Mouse (Mus musculus) stomach, embryonic 15.5 days (tissue): Measurements from ENCODE around the gene Pip5k1c. TPM values are rescaled to one million over a fixed set of nuclear protein-coding genes. Genes with fewer than 3 reads are reported as not detected.

ENCODE experiments used
- ATAC-seq: fragments of 200-750 bp; cut with Nextera tagmentation; 2 replicates; pipeline ENCODE4 v1.8.0; 2017; ENCODE audit warnings: low read depth, moderate number of reproducible peaks, moderate TSS enrichment; ENCODE audit not compliant: insufficient read depth, low FRiP score
- H3K27ac ChIP-seq: fragments of 300-500 bp; sonication (generic); 2 replicates; pipeline ENCODE4 v1.5.1; 2015; ENCODE audit warnings: mild to moderate bottlenecking, inconsistent platforms
- H3K27me3 ChIP-seq: fragments of 300-500 bp; sonication (generic); replicated peaks from 2 replicates; pipeline ENCODE4 v1.6.1; 2015; ENCODE audit warnings: inconsistent platforms
- H3K36me3 ChIP-seq: fragments of 300-500 bp; sonication (generic); 2 replicates; pipeline ENCODE4 v1.6.1; 2015; ENCODE audit warnings: inconsistent platforms
- H3K4me1 ChIP-seq: fragments of 300-500 bp; sonication (generic); 2 replicates; pipeline ENCODE4 v1.6.1; 2015; ENCODE audit warnings: inconsistent platforms
- H3K4me2 ChIP-seq: fragments of 300-500 bp; sonication (generic); 2 replicates; pipeline ENCODE4 v1.6.1; 2015; ENCODE audit warnings: mild to moderate bottlenecking, inconsistent platforms
- H3K4me3 ChIP-seq: fragments of 300-500 bp; sonication (generic); replicated peaks from 2 replicates; pipeline ENCODE4 v1.5.1; 2015; ENCODE audit warnings: inconsistent platforms
- H3K9ac ChIP-seq: fragments of 300-500 bp; sonication (generic); 2 replicates; pipeline ENCODE4 v1.6.1; 2015; ENCODE audit warnings: inconsistent platforms
- H3K9me3 ChIP-seq: fragments of 300-500 bp; sonication (generic); 2 replicates; pipeline ENCODE4 v1.6.1; 2016; ENCODE audit warnings: inconsistent platforms
- WGBS: fragments of 180-500 bp; shearing (Covaris S2); methylation state at CpG from one replicate; pipeline ENCODE4 v1.1.7; 2015; 5-methylcytosine and 5-hydroxymethylcytosine counted together
- polyA plus RNA-seq: library from polyadenylated mRNA; unstranded; fragments of >200 nt; fragmentation: Nextera tagmentation; extraction: Ambion mirVana; gene quantifications from 2 replicates; pipeline ENCODE4 v1.2.1, GENCODE M21; 2015

Gene Pip5k1c
- polyA plus RNA-seq, 1 experiment from 2014 or later = 43.1 TPM

GRCm38 (mm10) chr10:81297246-81297645 lies 4.5 kb downstream of the Pip5k1c start:
- no peak overlapping the region for H3K9ac ChIP-seq

DNA sequence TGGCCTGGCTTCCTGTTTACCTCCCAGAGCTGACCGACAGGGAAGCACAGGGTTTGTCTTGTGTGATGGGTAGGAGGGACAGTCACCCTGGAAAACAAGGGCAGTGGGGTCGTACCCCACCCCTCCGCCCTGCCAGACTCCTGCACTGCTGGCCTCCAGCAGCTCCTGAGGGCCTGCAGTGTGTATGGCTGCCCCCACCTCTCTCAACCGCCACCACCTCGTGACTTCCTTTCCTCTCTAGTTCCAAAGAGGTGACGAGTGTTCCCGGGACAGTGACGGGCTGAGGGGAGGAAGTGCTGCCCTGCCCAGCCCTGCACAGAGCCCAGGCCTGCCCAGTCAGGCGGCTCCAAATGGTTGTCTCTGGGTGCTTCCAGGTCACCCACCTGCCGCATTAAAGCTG lies 5.1 kb downstream of the Pip5k1c start:
- no peaks in the 10 kb centered on the region for H3K9me3 ChIP-seq
- peaks cover 48% of the 10 kb centered on the region for H3K4me1 ChIP-seq
- no peak overlapping the region for H3K4me3 ChIP-seq
- no peak overlapping the region for H3K4me2 ChIP-seq
- 0 out of 2 replicates have a peak, but pooled peaks have one; percentile 11 for ATAC-seq
- no peak overlapping the region for H3K9ac ChIP-seq
- no peaks in the 10 kb centered on the region for H3K36me3 ChIP-seq
- H3K27ac ChIP-seq = peak overlapping the region; percentile 49
- 43% methylated on average over 10 of the region's 10 CpGs for WGBS
- H3K27me3 ChIP-seq = no peaks in the 10 kb centered on the region

More at GRCm38 (mm10) chr10:81297246-81297645, 4.5 kb downstream of the Pip5k1c start:
- no peaks in the 10 kb centered on the region for H3K9me3 ChIP-seq
- no peak overlapping the region for H3K4me3 ChIP-seq
- H3K27ac ChIP-seq = peak overlapping the region; percentile 49; the same call in 1 of the 2 replicates
- 69% methylated on average over 6 of the region's 6 CpGs for WGBS
- no peaks in the 10 kb centered on the region for H3K36me3 ChIP-seq
- H3K27me3 ChIP-seq = no peaks in the 10 kb centered on the region
- no peak overlapping the region for H3K4me2 ChIP-seq
- no peak for ATAC-seq
- peaks cover 45% of the 10 kb centered on the region for H3K4me1 ChIP-seq

DNA sequence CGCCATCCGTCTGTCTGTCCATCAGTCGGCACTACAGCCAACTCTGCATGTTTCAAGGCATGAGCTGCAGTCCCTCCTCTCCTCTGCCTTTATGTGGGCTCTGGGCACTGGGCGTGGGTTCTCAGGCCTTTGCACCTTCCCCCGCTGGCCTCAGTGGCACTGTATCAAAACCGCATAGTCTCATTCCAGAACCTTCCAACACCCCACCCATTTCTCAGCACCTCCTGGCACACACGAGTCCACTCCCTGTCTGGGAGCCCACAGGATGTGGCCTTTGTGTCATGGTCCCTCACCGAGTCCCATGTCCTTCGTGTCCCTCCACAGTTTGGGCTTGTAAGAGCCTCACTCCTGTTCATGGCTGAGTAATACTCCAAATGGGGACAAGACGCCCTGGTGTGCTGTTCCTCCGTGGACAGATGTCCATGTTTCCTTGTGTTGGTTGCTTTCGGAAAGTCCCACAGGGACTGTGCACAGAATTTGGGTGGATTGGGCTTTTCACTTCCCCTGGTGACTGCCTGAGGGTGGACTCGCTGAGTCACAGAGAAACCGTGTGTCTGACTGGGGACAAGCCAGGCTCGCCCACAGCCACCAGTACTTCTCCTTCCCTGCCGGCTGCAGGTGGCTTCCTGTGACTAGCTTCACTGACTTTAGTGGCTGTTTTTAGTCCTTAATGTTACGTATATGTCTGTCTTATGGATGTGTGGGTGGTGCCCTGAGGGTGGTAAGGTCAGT lies 5.8 kb downstream of the Pip5k1c start:
- no peak overlapping the region for H3K4me2 ChIP-seq
- H3K36me3 ChIP-seq = no peaks in the 10 kb centered on the region
- peaks cover 54% of the 10 kb centered on the region for H3K4me1 ChIP-seq
- WGBS = 87% methylated on average over 17 of the region's 17 CpGs
- H3K4me3 ChIP-seq = no peak overlapping the region
- no peak for ATAC-seq
- H3K27ac ChIP-seq = peak overlapping the region; percentile 49
- H3K9ac ChIP-seq = no peak overlapping the region
- no peaks in the 10 kb centered on the region for H3K27me3 ChIP-seq
- no peaks in the 10 kb centered on the region for H3K9me3 ChIP-seq

DNA sequence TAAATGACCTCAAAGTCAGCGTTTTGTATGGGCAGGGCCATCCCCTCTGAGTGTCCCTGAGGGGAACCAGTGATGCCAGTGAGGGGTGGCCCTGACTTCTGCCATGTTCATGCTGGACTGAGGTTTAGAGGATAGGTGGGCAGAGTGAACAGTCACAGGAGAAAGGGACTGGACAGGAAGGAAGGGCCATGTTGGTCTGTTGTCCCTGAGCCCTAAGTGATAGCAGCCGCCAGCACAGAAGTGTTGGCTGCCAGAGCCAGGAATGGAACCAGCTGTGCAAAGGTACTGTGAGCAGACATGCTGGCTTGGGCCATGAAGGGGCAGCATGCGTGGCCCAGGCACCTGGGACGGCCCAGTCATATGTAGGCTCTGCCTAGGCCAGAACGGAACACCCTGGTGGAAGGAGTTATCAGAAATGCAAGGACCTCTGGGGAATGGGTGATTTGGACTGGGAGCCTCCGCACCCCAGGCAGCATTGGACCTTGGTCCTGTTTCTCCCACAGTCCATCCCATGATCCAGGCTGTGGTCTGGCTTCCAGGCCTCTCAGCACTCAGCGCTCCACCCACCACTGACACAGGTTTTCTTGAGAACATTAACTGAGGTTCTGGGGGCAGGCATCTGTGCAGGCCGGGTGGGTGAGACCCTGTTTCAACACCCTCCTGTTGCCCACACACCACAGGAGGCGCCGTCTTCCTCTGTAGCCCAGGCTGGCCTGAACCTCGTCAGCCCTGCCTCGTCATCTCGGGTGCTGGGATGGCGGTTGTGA lies 7.0 kb downstream of the Pip5k1c start:
- no peak for ATAC-seq
- no peak overlapping the region for H3K9ac ChIP-seq
- 84% methylated on average over 14 of the region's 14 CpGs for WGBS

DNA sequence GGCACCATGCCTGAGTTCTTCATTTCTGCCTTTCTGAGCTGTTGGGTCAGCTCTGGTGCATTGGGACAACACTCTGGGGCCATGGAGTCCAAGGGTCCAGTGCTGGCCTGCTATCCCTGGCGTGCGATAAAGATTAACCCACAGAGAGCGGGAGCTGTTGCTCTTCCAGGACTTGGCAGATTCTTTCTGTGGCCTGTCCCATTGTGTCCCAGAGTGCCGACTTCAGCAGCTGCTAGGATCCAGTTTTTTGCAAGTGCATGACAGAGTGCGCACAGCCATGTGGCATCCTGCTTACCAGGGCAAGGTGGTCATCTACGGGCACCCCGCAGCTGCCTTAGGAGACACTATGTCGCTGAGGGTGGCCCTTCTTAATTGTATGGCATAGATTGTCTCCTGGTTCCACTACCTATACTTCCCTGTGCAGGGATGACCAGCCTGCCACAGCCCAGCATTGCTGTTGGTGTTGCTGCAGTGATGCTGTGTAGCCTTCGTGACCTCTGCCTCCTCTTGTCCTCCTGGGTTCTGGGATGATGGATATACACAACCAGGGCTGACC lies 7.7 kb downstream of the Pip5k1c start:
- Histone ChIP-seq H3K4me3 (no peak overlapping the region), H3K9ac (no peak overlapping the region), H3K9me3 (no peaks in the 10 kb centered on the region), H3K27ac (no peak overlapping the region), H3K36me3 (no peaks in the 10 kb centered on the region), H3K4me1 (peaks cover 42% of the 10 kb centered on the region), H3K27me3 (no peaks in the 10 kb centered on the region), H3K4me2 (no peak overlapping the region)
- 66% methylated on average over 9 of the region's 9 CpGs for WGBS
- no peak for ATAC-seq

More for the DNA sequence above, 7.0 kb downstream of the Pip5k1c start:
- no peaks in the 10 kb centered on the region for H3K27me3 ChIP-seq
- no peak overlapping the region for H3K4me3 ChIP-seq
- no peak overlapping the region for H3K27ac ChIP-seq
- no peaks in the 10 kb centered on the region for H3K9me3 ChIP-seq
- H3K4me2 ChIP-seq = no peak overlapping the region
- H3K36me3 ChIP-seq = no peaks in the 10 kb centered on the region
- H3K4me1 ChIP-seq = peaks cover 47% of the 10 kb centered on the region

DNA sequence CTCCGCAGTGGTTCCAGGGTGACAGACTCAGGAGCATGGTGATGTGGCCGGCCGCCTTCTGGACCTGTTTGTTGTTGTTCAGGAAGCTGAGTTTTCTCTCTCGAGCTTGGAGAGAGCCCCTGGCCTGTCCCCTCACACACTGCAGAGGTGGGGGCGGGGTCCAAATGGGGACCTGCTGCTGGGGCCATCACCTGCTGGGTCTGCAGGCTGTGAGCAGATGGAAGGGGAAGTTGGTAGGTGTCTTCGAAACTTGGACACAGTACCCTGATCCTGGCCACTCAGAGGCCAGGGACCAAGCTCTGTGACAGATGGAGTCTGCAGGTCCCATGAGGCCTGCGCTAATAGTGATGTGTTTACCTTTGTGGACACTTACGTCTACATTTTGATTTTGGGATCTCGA lies 8.6 kb downstream of the Pip5k1c start:
- WGBS = 69% methylated on average over 9 of the region's 9 CpGs
- Histone ChIP-seq H3K27me3 (no peaks in the 10 kb centered on the region), H3K4me3 (no peak overlapping the region), H3K4me1 (peaks cover 39% of the 10 kb centered on the region), H3K27ac (no peak overlapping the region), H3K9ac (no peak overlapping the region), H3K9me3 (no peaks in the 10 kb centered on the region), H3K36me3 (peaks cover 8% of the 10 kb centered on the region; the same call in 1 of the 2 replicates), H3K4me2 (no peak overlapping the region)
- ATAC-seq = no peak

DNA sequence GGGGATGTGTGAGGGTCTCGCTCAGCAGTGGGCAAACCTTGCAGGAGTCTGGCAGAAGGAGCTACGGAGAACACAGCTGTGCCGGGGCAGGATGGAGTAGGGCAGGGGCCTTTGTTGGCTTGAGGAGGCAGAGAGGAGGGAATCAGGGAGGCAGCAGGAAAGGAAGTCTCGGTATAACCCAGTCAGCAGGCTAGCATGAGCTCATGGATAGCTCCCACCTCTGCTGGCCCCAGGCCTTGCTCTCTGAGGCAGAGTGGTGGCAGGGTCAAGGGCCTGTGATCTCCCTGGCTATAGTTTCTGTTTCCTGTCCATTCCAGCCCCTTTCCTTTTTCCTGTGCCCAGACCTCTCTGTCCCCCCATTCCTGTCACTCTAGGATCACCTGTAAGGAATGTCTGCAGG lies 9.5 kb downstream of the Pip5k1c start:
- Histone ChIP-seq H3K4me1 (peaks cover 38% of the 10 kb centered on the region), H3K4me3 (no peak overlapping the region), H3K9me3 (no peaks in the 10 kb centered on the region), H3K4me2 (peak overlapping the region; percentile 17; the same call in 1 of the 2 replicates), H3K9ac (0 out of 2 replicates have a peak overlapping the region, but pooled peaks have one; percentile 2), H3K27me3 (no peaks in the 10 kb centered on the region), H3K36me3 (peaks cover 17% of the 10 kb centered on the region), H3K27ac (peak overlapping the region; percentile 52; the same call in 1 of the 2 replicates)
- ATAC-seq = no peak
- 67% methylated on average over 4 of the region's 4 CpGs for WGBS

- 31% methylated on average over 14 of the region's 14 CpGs for WGBS
- ATAC-seq = no peak; the same call in 1 of the 2 replicates
- peaks cover 35% of the 10 kb centered on the region for H3K4me1 ChIP-seq
- H3K9me3 ChIP-seq = no peaks in the 10 kb centered on the region
- H3K4me3 ChIP-seq = no peak overlapping the region
- no peak overlapping the region for H3K9ac ChIP-seq
- H3K36me3 ChIP-seq = peaks cover 22% of the 10 kb centered on the region
- no peaks in the 10 kb centered on the region for H3K27me3 ChIP-seq
- H3K27ac ChIP-seq = peak overlapping the region; percentile 52
- H3K4me2 ChIP-seq = peak overlapping the region; percentile 17
These were observed 10.0 kb downstream of the Pip5k1c start for GRCm38 (mm10) chr10:81302781-81303218.

GRCm38 (mm10) chr10:81303258-81303657 lies 10.5 kb downstream of the Pip5k1c start:
- Histone ChIP-seq H3K36me3 (peaks cover 27% of the 10 kb centered on the region), H3K9ac (no peak overlapping the region), H3K4me2 (0 out of 2 replicates have a peak overlapping the region, but pooled peaks have one; percentile 17), H3K27me3 (no peaks in the 10 kb centered on the region), H3K27ac (peak overlapping the region; percentile 52; the same call in 1 of the 2 replicates), H3K4me1 (peaks cover 35% of the 10 kb centered on the region), H3K9me3 (no peaks in the 10 kb centered on the region), H3K4me3 (no peak overlapping the region)
- ATAC-seq = no peak
- WGBS = 66% methylated on average over 10 of the region's 10 CpGs

GRCm38 (mm10) chr10:81303761-81304160 lies 11.0 kb downstream of the Pip5k1c start:
- WGBS = 65% methylated on average over 7 of the region's 7 CpGs
- Histone ChIP-seq H3K9me3 (no peaks in the 10 kb centered on the region), H3K27ac (0 out of 2 replicates have a peak overlapping the region, but pooled peaks have one; percentile 52), H3K9ac (no peak overlapping the region), H3K4me1 (peaks cover 35% of the 10 kb centered on the region), H3K36me3 (peaks cover 32% of the 10 kb centered on the region), H3K4me2 (no peak overlapping the region), H3K27me3 (no peaks in the 10 kb centered on the region), H3K4me3 (no peak overlapping the region)
- ATAC-seq = no peak

GRCm38 (mm10) chr10:81304597-81305238 lies 12.0 kb downstream of the Pip5k1c start:
- WGBS = 23% methylated on average over 6 of the region's 9 CpGs
- H3K36me3 ChIP-seq = peaks cover 38% of the 10 kb centered on the region
- no peaks in the 10 kb centered on the region for H3K9me3 ChIP-seq
- H3K9ac ChIP-seq = no peak overlapping the region
- H3K27ac ChIP-seq = no peak overlapping the region
- H3K27me3 ChIP-seq = no peaks in the 10 kb centered on the region
- no peak; the same call in 1 of the 2 replicates for ATAC-seq
- no peak overlapping the region for H3K4me3 ChIP-seq
- H3K4me1 ChIP-seq = peaks cover 29% of the 10 kb centered on the region
- H3K4me2 ChIP-seq = no peak overlapping the region
